Mouse (Mus musculus): Measurements from ENCODE around the gene Grk2.

GRCm38 (mm10) chr19:4257897-4258252, 48.1 kb downstream of the Grk2 start:
- no peak for TF ChIP-seq POLR2A (IDR thresholded peaks at IDR 0.05; ENCODE audit: borderline replicate concordance, insufficient read depth, low read length)
- TF ChIP-seq CTCF (IDR thresholded peaks at IDR 0.05; ENCODE audit: borderline replicate concordance, insufficient read depth, low read depth, low read length) = no peak

Measured in cerebellum, adult 2 months (tissue).